Mouse (Mus musculus) heart, postnatal 36 days (tissue): ENCODE results near the gene Nptn. TPM values are rescaled to one million over a fixed set of nuclear protein-coding genes. Genes with fewer than 3 reads are reported as not detected.

ENCODE experiments used
- DNase-seq, 2 experiments: peaks; one replicate each; pipeline ENCODE4 v3.0.0; 2021 to 2022
- intact Hi-C: fragments of 180-260 bp; cut with DNase I; formaldehyde crosslinking; loops from one replicate; pipeline ENCODE4 v1.15.1; 2025
- total RNA-seq, 2 experiments: library from RNA; stranded (reverse); gene quantifications; 2 replicates each; pipeline ENCODE4 v1.2.3; 2021

The Nptn gene
- total RNA-seq, 2 experiments from 2014 or later, result 130 to 145 TPM

- intact Hi-C loops, result no loop called here
Observed at GRCm38 (mm10) chr9:58648406-58649264, 66.6 kb downstream of the Nptn start.

GRCm38 (mm10) chr9:58649265-58649626 is 67.2 kb downstream of the Nptn start:
- DNase-seq, result no peak
- intact Hi-C loops, result no loop called here

More at GRCm38 (mm10) chr9:58648406-58649264, 66.6 kb downstream of the Nptn start:
- no peak for DNase-seq

- intact Hi-C loops, result loop anchor here (1.0 kb wide), 3 partner anchors 74 to 117 kb away; no protein-coding TSS in a partner anchor
- DNase-seq, result peak; percentile 21 to 23
Observed at GRCm38 (mm10) chr9:58651993-58652392, 70.0 kb downstream of the Nptn start.

- no peak for DNase-seq
- intact Hi-C loops, result no loop called here
Observed at GRCm38 (mm10) chr9:58654494-58654893, 72.5 kb downstream of the Nptn start.

GRCm38 (mm10) chr9:58656396-58656795 is 74.4 kb downstream of the Nptn start:
- intact Hi-C loops, result no loop called here
- no peak for DNase-seq

- intact Hi-C loops, result no loop called here
- DNase-seq, result no peak
Observed at GRCm38 (mm10) chr9:58656824-58657223, 74.8 kb downstream of the Nptn start.

GRCm38 (mm10) chr9:58657735-58658512 is 75.9 kb downstream of the Nptn start:
- no peak for DNase-seq
- intact Hi-C loops, result no loop called here

- intact Hi-C loops, result no loop called here
- no peak for DNase-seq
Observed at GRCm38 (mm10) chr9:58658596-58659309, 76.7 kb downstream of the Nptn start.

GRCm38 (mm10) chr9:58659331-58659730 is 77.3 kb downstream of the Nptn start:
- intact Hi-C loops, result no loop called here
- no peak for DNase-seq

- no peak for DNase-seq
- intact Hi-C loops, result no loop called here
Observed at GRCm38 (mm10) chr9:58659989-58660388, 77.9 kb downstream of the Nptn start.

GRCm38 (mm10) chr9:58660673-58661072 is 78.6 kb downstream of the Nptn start:
- no peak for DNase-seq
- intact Hi-C loops, result no loop called here

GRCm38 (mm10) chr9:58662007-58662406 is 80.0 kb downstream of the Nptn start:
- intact Hi-C loops, result no loop called here
- no peak for DNase-seq

- intact Hi-C loops, result no loop called here
Observed at GRCm38 (mm10) chr9:58662791-58663190, 80.8 kb downstream of the Nptn start.

GRCm38 (mm10) chr9:58665492-58665891 is 83.5 kb downstream of the Nptn start:
- DNase-seq, result no peak
- intact Hi-C loops, result no loop called here

More at GRCm38 (mm10) chr9:58662791-58663190, 80.8 kb downstream of the Nptn start:
- no peak for DNase-seq

GRCm38 (mm10) chr9:58666191-58666590 is 84.2 kb downstream of the Nptn start:
- DNase-seq, result no peak
- intact Hi-C loops, result no loop called here

- intact Hi-C loops, result no loop called here
- no peak for DNase-seq
Observed at GRCm38 (mm10) chr9:58667244-58667643, 85.2 kb downstream of the Nptn start.

GRCm38 (mm10) chr9:58668171-58668570 is 86.1 kb downstream of the Nptn start:
- no peak for DNase-seq
- intact Hi-C loops, result no loop called here

- no peak for DNase-seq
- intact Hi-C loops, result no loop called here
Observed at GRCm38 (mm10) chr9:58669071-58669470, 87.0 kb downstream of the Nptn start.

GRCm38 (mm10) chr9:58669819-58670218 is 87.8 kb downstream of the Nptn start:
- no peak for DNase-seq
- intact Hi-C loops, result no loop called here

- intact Hi-C loops, result no loop called here
- DNase-seq, result peak; percentile 30 to 32
Observed at GRCm38 (mm10) chr9:58672474-58672873, 90.4 kb downstream of the Nptn start.

GRCm38 (mm10) chr9:58674736-58675135 is 92.7 kb downstream of the Nptn start:
- intact Hi-C loops, result no loop called here
- DNase-seq, result no peak
